Mouse (Mus musculus) lung, adult 2 months (tissue): Measurements from ENCODE around the gene Usp2. TPM values are rescaled to one million over a fixed set of nuclear protein-coding genes. Genes with fewer than 3 reads are reported as not detected.

Experiments
- DNase-seq: peaks from one replicate; pipeline ENCODE4 v3.0.0; 2022
- H3K4me1 ChIP-seq: fragments of 200-500 bp; 2 replicates; pipeline ENCODE4 v1.6.1; 2011; ENCODE audit warnings: low read length; ENCODE audit not compliant: control insufficient read depth, insufficient read depth
- H3K4me3 ChIP-seq: fragments of 200-500 bp; replicated peaks from 2 replicates; pipeline ENCODE3; 2011; ENCODE audit warnings: low read depth, mild to moderate bottlenecking, control low read depth, low read length; ENCODE audit errors: extremely low read depth
- CTCF ChIP-seq: fragments of 200-500 bp; IDR thresholded peaks from 2 replicates; pipeline ENCODE4 v1.5.1; 2011; ENCODE audit warnings: mild to moderate bottlenecking, low read length, control low read depth; ENCODE audit not compliant: insufficient read depth
- POLR2A ChIP-seq: fragments of 200-500 bp; IDR thresholded peaks from 2 replicates; pipeline ENCODE4 v1.6.1; 2011; ENCODE audit warnings: low read depth, mild to moderate bottlenecking, control low read depth, low read length, borderline replicate concordance; ENCODE audit errors: extremely low read depth
- WGBS: fragments of 180-500 bp; shearing (Covaris S2); methylation state at CpG from one replicate; pipeline ENCODE4 v1.1.7; 2018; 5-methylcytosine and 5-hydroxymethylcytosine counted together
- polyA plus RNA-seq: library from polyadenylated mRNA; depleted of rRNA; stranded (reverse); fragments of >200 nt; gene quantifications from 2 replicates; pipeline ENCODE4 v1.2.3, GENCODE M21; 2012; rRNA removed

Gene Usp2
- polyA plus RNA-seq, 1 experiment, result 5.7 TPM

DNA sequence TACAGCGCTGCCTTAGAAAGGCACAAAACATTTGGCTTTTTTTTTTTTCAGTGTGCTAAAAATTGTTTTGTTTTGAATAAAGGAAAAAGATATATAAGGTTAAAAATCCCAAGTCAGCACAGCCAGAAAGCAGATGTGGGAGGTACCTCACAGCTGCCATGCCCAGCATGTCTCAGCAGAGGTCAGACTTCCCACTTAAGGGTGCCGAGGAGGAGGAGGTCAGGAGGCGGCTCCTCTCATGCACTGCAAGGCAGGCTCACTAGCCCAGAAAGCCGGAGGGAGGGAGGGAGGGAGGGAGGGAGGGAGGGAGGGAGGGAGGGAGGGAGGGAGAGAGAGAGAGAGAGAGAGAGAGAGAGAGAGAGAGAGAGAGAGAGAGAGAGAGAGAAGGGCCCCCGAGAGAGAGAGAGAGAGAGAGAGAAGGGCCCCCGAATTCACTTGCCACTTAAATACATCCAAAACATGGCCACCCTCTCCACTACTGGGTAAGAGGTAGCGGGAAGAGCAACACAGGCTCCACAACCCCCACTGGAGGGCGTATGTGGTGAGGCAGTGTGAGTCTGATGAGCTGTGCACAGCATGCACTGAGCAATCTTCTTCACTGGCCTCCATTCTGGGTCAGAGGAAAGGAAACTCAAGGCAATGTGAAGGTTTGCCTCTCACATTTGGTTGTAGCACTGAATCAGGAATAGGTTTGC, 77.3 kb downstream of the Usp2 start:
- no peak for DNase-seq
- H3K4me1 ChIP-seq, result no peaks in the 10 kb centered on the region; the same call in 1 of the 2 replicates
- TF ChIP-seq POLR2A (no peak), CTCF (peak; percentile 38; the same call in 1 of the 2 replicates)
- H3K4me3 ChIP-seq, result no peak overlapping the region
- 28% methylated on average over 8 of the region's 8 CpGs for WGBS

DNA sequence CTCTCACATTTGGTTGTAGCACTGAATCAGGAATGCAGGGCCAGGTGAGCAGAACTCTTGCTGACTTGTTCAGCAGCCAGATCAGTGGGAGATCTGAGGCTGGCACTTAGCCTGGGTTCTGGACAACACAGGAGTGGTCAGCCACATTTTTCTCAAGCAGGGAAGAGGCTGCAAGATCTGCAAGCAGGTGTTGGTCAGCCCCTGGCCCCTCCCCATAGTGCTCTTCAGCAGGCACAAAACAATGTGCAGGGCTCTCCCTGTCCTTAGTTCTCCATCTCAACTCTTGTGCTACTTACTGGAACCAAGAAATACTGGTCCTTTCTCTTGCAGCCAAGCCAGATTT, 77.9 kb downstream of the Usp2 start:
- Histone ChIP-seq H3K4me3 (no peak overlapping the region), H3K4me1 (no peaks in the 10 kb centered on the region; the same call in 1 of the 2 replicates)
- TF ChIP-seq POLR2A (no peak), CTCF (no peak)
- DNase-seq, result no peak

Other genes starting within 250 kb of the Usp2 start
- gene Thy1, start 23.6 kb upstream of the Usp2 start, polyA plus RNA-seq, result 22.0 and 34.3 TPM in 2 replicates
- 0.25 and 0.34 TPM in 2 replicates for gene Mfrp, start 34.7 kb downstream of the Usp2 start, polyA plus RNA-seq
- 29.0 and 31.0 TPM in 2 replicates for gene C1qtnf5, start 40.2 kb downstream of the Usp2 start, polyA plus RNA-seq
- 0.27 TPM in 1 of 2 replicates, not detected in the other for gene Gm49380, start 46.5 kb downstream of the Usp2 start, polyA plus RNA-seq
- 24.6 and 25.0 TPM in 2 replicates for gene Rnf26, start 46.5 kb downstream of the Usp2 start, polyA plus RNA-seq
- gene Mcam, start 67.4 kb downstream of the Usp2 start, polyA plus RNA-seq, result 170 and 209 TPM in 2 replicates
- 9.0 and 14.2 TPM in 2 replicates for gene Cbl, start 167.0 kb downstream of the Usp2 start, polyA plus RNA-seq
- 13.8 and 26.9 TPM in 2 replicates for gene Ccdc153, start 173.7 kb downstream of the Usp2 start, polyA plus RNA-seq
- gene Pdzd3, start 184.4 kb downstream of the Usp2 start, polyA plus RNA-seq, result 0.11 and 0.12 TPM in 2 replicates
- gene Nlrx1, start 201.6 kb downstream of the Usp2 start, polyA plus RNA-seq, result 15.0 and 15.8 TPM in 2 replicates
- gene Abcg4, start 221.6 kb downstream of the Usp2 start, polyA plus RNA-seq, result 1.7 and 1.9 TPM in 2 replicates
- 16.9 and 21.3 TPM in 2 replicates for gene Hinfp, start 238.7 kb downstream of the Usp2 start, polyA plus RNA-seq